Mouse (Mus musculus): ENCODE data around the gene AI481877.
A peak's percentile ranks its signal among the peaks of the same experiment; 100 is the strongest.

The AI481877 gene

GRCm38 (mm10) chr4:59123557-59123956 is 15.2 kb downstream of the AI481877 start:
- DNase-seq (ENCODE audit: low read depth) = no peak

GRCm38 (mm10) chr4:59117644-59118495 is 20.9 kb downstream of the AI481877 start:
- DNase-seq (ENCODE audit: low read depth) = no peak

GRCm38 (mm10) chr4:59108721-59109120 is 30.1 kb downstream of the AI481877 start:
- no peak for DNase-seq (ENCODE audit: low read depth)

- DNase-seq (ENCODE audit: low read depth) = no peak
Observed at GRCm38 (mm10) chr4:59107886-59108285, 30.9 kb downstream of the AI481877 start.

- no peak for DNase-seq (ENCODE audit: low read depth)
Observed at GRCm38 (mm10) chr4:59106661-59107060, 32.1 kb downstream of the AI481877 start.

- DNase-seq (ENCODE audit: low read depth) = no peak
Observed at GRCm38 (mm10) chr4:59104166-59104565, 34.6 kb downstream of the AI481877 start.

- DNase-seq (ENCODE audit: low read depth) = peak; percentile 64
Observed at GRCm38 (mm10) chr4:59096393-59096792, 42.4 kb downstream of the AI481877 start.

- DNase-seq (ENCODE audit: low read depth) = no peak
Observed at GRCm38 (mm10) chr4:59089391-59089790, 49.4 kb downstream of the AI481877 start.

GRCm38 (mm10) chr4:59083430-59083829 is 55.4 kb downstream of the AI481877 start:
- DNase-seq (ENCODE audit: low read depth) = no peak

- no peak for DNase-seq (ENCODE audit: low read depth)
Observed at GRCm38 (mm10) chr4:59069276-59069675, 69.5 kb downstream of the AI481877 start.

GRCm38 (mm10) chr4:59062526-59062925 is 76.3 kb downstream of the AI481877 start:
- no peak for DNase-seq (ENCODE audit: low read depth)

GRCm38 (mm10) chr4:59057929-59058328 is 80.9 kb downstream of the AI481877 start:
- DNase-seq (ENCODE audit: low read depth) = no peak

- no peak for DNase-seq (ENCODE audit: low read depth)
Observed at GRCm38 (mm10) chr4:59051081-59051480, 87.7 kb downstream of the AI481877 start.

- no peak for DNase-seq (ENCODE audit: low read depth)
Observed at GRCm38 (mm10) chr4:59047222-59047621, 91.6 kb downstream of the AI481877 start.

- no peak for DNase-seq (ENCODE audit: low read depth)
Observed at GRCm38 (mm10) chr4:59043891-59044290, 94.9 kb downstream of the AI481877 start.

- DNase-seq (ENCODE audit: low read depth) = no peak
Observed at GRCm38 (mm10) chr4:59043074-59043473, 95.7 kb downstream of the AI481877 start.

- DNase-seq (ENCODE audit: low read depth) = no peak
Observed at GRCm38 (mm10) chr4:59040397-59041287, 98.1 kb downstream of the AI481877 start.

GRCm38 (mm10) chr4:59037525-59037924 is 101.3 kb downstream of the AI481877 start:
- no peak for DNase-seq (ENCODE audit: low read depth)

GRCm38 (mm10) chr4:59036490-59037127 is 102.2 kb downstream of the AI481877 start:
- DNase-seq (ENCODE audit: low read depth) = peak; percentile 89

GRCm38 (mm10) chr4:59035786-59036350 is 102.9 kb downstream of the AI481877 start:
- DNase-seq (ENCODE audit: low read depth) = no peak

GRCm38 (mm10) chr4:59034918-59035785 is 103.6 kb downstream of the AI481877 start, which contains the start of gene Gng10:
Gng10 (plus strand) TSS chr4:59035088.
- peak; percentile 40 for DNase-seq (ENCODE audit: low read depth)
